Mouse (Mus musculus) left cerebral cortex, adult 8-10 months (tissue): Measurements from ENCODE around the gene Kctd11. TPM values are rescaled to one million over a fixed set of nuclear protein-coding genes. Genes with fewer than 3 reads are reported as not detected.
"Not testable (repeated sequence)": the region's sequence is repeated elsewhere in the genome, so short reads cannot be mapped to it uniquely, and the experiment has no call there.

Experiments used
- DNase-seq, 2 experiments: peaks; one replicate each; pipeline ENCODE4 v3.0.0; 2022; ENCODE audit warnings: low spot score in 2 of 2
- total RNA-seq, 4 experiments: library from RNA; stranded (reverse); gene quantifications; 2 replicates each; pipeline ENCODE4 v1.2.4; 2022

Kctd11 gene
- total RNA-seq, 4 experiments from 2014 or later: 1.0 to 2.0 (median 1.2) TPM

DNA sequence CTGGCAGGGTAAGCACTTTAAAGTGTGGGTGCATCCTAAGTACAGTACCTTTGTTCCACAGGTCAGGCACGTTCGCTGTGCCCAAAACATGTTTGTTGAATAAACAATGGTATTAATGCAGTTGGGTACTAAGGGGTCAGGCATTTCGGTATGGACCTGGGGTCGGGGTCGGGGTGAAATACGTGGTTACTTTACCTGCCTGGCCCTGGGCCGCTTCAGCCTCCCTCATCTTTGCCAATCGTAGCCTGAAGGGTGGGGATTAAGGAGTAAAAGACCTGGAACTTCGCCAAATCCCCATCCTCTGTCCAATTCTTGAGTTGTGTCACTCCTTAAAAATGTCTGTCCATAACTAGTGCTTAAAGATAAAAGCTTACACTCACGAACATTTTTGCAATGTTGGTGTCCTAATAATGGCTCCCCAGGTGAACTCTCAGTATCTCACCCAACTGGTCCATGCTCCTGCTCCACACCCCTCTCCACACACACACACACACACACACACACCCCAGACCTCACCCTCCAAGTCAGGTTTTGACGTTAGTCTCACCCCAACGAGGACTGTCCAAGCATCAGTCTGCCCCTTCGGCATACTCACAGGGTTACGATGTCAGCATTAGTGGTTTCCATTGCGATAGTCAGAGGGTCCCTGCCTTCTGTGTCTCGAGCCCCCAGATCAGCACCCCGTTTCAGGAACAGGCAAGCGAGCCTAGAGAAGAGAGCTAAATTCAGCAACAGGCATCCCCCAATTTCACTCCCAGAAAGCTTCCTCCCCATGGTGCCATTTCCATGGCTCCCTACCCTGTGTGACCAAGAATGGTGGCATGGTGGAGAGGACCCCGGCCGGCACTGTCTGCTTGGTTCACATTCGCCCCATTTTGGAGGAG, 823 bp upstream of the Kctd11 start:
- DNase-seq: no peak

DNA sequence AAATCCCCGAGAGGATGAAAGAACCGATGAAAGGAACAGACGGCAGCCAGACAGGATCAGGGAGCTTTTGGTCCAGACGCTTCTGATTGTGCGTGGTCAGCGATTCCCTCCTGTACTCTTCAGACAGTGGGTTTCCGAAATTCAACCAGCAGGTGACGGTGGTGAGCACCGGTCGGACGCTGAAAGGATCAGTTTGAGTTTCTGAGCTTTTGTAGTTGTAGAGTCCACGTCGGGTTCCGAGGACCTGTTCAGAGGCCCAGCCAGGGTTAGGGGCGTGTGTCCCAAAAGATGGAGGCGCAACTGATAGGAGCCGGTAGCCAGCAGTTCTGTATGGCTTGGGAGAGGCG, 727 bp downstream of the Kctd11 start:
- DNase-seq: no peak

DNA sequence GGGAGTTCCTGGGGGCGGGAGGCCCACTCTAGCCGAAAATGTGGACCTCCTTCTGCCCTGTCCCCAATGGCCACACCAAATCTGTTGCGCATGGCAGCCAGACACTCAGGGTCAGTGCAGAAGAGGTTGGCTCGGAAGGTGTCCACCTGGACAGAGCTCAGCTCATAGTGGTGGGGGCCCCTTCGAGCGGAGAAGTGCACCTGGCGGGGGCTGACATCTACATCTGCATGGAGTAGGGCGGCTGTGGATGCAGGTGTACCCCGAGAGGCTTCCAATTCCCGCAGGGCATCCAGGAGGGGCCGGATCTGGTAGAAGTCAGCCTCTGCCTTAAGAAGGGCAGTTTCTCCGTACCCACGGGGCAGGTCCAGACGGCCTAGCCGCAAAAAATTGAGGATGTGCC, 1.5 kb downstream of the Kctd11 start:
- DNase-seq: no peak

DNA sequence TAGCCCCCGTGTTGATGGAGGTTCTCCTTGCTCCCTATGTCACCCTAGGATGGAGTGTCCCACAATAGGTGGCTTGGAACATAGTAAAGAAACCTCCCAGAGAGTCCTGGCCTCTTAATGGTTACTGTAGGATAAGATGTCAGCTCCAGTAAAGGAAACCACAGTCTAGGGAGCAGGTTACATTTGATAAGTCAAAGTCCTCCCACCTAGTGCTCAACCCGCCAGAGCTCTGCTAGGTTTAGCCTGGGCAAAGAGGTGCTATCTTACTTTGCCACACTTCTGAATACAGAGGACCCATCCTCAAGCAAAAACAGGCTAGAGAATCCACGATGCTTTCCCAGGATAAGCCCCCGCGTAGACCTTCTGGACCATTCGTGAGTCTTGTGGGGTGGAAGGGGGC, 2.3 kb downstream of the Kctd11 start:
- no peak for DNase-seq

DNA sequence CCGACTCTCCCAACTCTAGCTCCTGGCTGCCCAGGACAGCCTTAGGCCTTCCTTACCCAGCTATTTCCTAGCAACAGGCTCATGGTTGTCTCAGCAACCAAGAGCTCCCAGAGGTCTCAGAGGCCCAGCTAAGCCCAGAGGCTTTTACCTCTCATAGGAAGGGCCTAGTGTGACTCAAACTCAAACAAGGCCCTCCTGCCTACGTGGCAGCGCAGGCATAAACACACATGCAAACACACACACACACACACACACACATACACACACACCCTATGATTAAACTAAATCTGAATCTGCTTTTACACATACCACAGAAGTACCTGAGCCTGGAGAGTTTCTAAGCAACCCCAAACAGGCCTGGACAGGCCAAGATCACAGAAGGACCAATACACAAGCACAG, 2.8 kb downstream of the Kctd11 start:
- no peak for DNase-seq

DNA sequence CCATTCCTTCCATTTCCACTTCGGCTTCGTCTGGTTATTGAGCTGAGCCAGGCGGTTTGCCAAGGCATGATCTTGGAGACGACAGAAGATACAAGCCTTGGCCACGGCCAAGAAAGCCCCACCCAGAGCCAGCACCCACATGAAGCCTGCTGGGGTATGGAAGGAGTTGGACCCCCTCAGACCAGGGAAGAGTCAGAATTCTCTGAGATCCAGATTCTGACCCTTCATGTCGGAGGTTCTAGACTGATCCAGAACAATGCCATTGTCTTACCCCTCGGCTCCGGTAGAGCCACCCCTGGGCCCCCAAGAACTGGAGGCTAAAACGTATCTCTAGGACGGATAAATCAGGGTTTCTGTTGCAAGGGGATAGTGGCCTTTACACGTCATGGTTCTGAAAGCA, 3.3 kb downstream of the Kctd11 start, which contains the start of gene Tmem95:
Gene Tmem95 (minus strand): TSS at position 141 of the 400 bp plus-strand sequence.
- DNase-seq: no peak

DNA sequence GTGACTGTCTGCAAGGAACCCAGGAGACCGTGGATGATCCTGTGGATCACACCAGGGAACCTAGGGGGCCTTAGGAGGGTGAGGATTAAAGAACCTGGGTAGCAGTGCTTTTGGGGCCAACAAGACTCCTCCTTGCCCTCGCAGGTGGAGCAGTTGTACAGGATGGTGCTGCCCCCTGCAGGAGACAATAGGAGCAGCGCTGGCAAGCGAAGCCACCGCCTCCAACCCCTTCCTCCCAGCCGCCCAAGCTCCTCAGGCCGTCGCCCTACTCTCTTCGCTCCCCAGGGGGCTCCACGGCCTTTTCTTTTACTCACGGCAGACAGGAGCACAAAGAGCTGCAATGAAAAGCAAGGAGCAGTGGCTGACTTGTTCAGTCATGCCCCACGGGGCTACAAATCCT, 4.3 kb downstream of the Kctd11 start:
- DNase-seq: peak; percentile 43 to 53

DNA sequence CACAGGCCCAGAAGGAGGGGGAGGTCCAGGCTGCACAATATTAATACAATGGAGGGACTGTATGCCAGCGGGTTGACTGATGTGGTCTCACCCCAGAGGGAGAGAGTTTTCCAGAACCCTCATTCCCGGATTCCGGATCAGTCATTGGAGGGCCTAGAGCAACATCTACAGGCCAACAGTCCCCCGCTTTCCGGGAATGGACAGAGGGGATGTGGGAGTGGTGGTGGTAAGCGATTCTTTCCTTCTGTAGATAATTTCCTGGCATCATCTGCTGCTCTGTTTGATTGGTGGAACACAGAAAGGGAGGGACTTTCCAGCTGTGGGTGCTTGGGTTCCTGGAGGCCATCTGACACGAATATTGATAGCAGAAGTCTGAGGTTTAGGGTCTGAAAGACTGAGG, 5.0 kb downstream of the Kctd11 start:
- no peak for DNase-seq

DNA sequence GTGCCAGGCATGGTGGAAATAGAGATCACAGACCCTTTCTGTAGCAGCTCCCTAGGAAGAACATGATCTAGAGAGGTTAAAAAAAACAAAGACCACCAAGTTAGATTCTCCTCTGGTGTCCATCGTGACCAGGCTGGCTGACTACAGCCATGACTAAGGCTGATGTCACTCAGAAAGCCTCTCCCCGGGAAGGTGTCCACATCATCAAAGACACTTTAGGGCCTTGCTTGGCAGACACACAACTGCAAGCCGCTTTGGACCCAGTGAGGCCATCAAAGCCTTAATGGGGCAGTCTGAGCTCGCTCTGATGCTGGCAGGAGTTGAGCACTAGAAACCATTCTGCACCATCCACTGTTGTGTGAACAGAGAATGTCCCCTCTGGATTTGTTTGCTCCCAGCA, 8.8 kb downstream of the Kctd11 start:
- DNase-seq: no peak

DNA sequence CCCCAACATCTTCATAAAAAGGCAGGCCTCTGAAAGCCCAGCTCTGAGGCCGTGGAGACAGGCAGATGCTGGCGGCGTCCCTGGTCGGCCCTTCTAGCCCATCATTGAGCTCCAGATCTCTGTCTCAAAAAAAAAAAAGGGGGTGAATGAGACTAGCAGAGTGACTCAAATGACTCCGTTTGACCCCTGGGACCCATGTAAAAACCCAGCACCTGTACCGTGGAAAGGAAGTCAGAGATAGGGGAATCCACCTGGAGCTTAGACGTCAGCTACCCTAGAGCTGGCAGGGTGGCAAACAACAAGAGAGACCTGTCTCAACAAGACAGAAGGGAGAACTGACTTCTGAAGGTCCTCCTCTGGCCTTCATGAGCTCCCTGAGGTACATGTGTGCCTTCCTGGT, 9.4 kb downstream of the Kctd11 start:
- no peak for DNase-seq

DNA sequence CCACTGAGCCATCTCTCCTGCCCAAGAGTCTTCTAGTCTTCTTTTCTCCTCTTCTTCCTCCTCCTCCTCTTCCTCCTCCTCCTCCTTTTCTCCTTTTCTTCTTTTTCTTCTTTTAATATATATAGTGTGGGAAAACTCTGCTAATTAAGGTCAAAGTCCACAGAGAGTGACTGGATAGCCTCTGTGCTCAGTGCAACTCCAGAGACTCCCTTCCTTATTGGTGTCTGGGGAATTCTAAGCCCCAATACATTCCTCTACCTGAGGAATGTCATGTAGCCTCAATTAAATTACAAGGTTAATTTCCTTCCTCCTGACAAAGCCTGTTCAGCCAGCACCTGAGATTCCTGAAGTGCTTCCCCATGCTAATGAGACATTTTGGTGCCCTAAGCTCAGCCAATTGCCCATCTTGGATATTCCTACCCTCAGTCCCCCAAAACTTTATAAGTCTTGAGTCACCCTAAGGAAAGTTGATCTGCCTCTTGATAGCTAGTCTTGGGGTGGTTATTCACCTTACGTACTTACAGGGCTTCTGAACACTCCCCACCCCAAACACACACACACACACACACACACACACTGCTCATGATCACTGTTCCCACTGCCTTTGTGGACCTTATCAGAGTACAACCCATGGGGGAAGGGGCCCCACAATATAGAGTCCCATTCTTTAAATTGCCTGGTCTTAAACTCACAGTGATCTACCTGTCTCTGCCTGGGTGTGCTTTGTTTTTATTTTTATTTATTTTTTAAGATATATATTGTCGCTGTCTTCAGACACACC, 10.7 kb downstream of the Kctd11 start:
- no peak for DNase-seq

DNA sequence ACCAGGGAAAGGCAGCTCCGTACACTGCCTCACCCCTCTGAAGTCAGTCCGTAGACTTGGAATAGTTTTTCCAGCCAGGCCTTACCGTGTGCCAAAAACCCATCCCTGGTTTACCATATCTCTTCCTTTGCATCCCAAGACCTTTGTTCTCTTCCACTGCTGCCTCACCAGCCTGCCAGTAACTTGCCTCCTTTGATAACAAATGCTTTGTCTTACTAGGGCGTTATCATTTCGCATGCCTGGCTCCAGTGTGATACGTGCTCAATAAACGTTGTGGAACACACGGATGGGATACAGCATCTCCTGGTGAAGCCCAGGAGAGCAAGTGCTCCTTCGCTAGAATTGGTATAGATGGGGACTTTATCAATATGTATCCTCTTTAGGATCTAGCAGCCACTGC, 13.9 kb downstream of the Kctd11 start:
- DNase-seq: no peak

DNA sequence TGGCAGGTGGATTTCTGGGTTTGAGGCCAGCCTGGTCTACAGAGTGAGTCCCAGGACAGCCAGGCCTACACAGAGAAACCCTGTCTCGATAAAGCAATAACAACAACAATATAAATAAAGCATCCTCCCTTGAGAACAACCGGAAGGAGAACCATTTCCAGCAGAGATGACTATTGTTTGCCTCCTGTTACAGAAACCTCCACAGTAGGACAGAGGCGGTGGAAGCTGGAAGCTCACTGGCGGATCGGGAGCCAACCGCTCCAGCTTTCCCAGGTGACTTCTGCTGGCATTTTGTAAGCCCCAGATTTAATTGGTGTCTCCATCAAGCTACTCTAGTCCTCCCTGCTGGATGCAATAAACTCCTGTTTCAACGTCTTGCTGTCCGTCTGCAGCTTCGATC, 15.6 kb downstream of the Kctd11 start:
- DNase-seq: no peak

DNA sequence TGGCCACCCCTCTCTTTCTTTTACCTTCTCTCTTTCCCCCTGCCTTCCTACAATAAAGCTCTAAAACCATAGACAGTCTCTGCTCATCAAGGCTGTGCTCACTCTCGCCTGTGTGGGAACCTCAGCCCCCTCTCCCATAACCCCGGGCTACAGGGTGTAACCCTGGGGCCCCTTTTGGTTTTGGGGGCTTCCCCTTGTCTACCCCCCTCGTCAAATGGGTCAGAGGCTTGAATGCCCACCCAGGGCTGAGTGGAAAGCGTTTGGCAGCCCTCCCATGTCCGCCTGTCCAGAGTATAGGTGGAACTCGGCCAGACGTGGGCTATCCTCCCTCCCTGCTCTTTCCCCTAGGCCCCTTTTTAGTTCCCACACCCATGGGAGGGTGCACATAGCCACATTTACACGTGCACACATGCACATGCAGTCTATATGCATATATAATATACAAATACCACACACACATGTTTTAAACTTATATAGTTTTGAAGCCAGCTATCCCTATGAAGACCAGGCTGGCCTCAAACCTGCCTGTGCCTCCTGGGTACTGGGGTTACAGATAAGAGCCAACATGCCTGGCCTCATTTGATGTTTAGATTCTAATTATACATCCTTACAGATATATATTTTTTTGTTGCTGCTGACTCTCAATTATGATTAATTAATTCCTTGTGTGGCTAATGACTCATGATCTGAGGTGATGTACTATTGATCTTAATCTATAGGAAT, 16.9 kb downstream of the Kctd11 start:
- no peak for DNase-seq

DNA sequence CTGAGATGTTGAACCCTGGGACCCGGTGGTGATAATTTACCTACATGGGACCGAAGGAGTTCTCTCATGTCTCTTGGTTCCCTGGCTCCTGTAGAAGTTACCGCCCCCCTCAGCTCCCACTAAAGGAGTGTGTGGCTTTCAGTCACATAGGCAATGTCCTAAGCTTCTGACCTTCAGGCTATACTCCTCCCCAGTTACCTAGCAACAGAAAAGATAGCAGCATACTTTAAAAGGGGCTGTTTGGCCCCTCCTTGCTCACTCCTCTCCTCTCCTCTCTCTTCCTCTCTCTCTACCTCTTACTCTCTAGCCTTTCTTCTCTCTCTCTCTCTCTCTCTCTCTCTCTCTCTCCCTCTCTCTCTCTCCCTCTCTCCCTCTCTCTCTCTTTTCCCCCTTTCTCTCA, 17.5 kb downstream of the Kctd11 start:
- DNase-seq: not testable (repeated sequence)

DNA sequence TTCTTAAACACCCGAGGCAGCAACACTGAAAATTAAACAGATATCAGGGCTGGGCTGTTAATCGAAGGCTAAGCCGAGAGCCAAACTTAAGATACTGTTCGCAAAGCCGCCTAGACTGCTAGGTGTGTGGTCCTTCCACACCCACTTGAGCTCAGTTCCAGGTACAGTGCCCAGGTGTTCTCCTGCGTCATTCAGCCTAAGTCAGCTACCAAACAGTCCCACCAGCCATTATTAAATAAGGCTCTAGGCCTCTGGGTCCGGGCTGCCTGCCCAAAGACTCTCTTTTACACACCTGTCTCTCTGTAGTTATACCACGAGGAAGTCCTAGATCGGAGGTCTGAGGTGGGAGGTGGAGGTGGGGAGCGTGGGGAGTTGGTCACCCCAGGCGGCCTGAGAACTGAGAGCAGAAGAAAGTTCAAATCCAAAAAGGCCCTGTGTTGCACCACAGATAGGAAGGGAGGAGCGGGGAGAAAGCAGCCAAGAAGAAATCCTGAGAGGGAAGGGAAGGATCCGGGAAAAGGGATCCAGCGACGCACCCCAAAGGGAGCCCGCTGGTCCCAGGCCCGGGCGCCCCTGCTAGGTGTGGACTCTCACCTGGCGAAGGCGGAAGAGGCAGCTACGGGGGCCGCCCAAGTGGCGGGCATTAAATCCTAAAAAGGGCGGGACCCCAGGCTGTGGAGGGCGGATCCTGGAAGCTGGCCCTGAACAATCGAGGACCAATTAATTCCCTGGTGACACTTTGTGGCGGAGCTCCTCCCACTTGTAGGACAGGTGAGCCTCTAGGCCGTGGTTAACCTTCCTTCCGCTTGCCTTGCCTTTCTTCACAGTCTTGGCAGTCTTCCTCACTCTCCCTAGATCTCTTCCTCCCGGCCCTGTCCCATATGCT, 22.9 kb downstream of the Kctd11 start, which contains the start of gene Tnk1:
Gene Tnk1 (minus strand): TSS at position 618 of the 886 bp plus-strand sequence.
- DNase-seq: no peak

DNA sequence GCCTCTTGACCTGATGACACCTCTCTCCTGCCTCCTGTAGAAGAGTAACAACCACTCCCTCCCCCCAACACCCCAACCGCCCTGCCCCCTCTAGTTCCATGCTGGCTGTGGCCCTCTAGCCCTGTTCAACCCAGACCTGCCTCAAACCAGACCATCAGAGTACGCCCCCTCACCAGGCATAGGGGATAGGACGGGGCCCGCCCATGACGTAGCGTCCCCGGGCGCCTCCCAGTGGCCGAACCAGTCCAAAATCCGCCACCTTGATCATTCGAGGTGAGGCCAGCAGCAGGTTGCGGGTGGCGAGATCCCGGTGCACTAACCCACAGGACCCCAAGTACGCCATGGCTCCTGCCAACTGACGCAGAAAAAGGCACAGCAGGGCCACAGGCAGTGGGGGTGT, 25.9 kb downstream of the Kctd11 start:
- DNase-seq: no peak

DNA sequence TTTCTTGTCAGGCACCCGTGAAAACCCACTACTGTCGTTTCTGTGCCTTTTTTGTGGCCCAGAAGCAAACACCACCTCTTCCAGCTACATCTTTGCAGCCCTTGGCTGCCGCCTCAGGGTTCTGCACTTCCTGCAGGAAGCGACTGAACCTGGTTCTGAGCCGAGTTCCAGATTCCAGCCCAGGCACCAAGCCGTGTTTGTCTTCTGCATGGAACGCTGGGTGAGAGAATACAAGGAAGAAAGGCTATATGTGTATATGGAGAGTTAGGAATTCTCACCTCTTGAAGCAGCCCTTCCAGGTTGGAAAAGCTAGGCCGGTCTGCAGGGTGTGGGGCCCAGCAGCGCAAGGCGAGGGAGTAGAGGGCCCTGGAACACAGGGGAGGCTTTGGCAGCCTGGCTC, 26.5 kb downstream of the Kctd11 start:
- DNase-seq: no peak

DNA sequence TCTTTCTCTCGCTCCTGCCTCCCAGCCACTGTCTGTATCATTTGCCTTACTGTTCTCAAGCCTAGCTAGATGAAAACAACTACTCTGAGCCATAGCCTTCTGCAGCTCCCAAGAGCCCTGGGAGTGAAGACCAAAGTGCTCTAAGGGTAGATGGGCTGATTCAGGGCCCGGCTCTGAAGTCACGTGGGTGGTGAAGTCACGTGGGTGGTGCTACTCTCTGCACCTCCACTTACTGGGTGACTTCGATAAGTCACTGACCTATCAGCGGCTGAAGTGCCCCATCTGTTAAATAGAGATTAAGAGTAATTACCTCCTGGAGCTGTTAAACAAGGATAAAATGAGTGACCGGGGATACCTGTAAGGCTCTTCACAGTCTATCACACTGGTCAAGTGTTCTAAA, 27.2 kb downstream of the Kctd11 start:
- DNase-seq: no peak

DNA sequence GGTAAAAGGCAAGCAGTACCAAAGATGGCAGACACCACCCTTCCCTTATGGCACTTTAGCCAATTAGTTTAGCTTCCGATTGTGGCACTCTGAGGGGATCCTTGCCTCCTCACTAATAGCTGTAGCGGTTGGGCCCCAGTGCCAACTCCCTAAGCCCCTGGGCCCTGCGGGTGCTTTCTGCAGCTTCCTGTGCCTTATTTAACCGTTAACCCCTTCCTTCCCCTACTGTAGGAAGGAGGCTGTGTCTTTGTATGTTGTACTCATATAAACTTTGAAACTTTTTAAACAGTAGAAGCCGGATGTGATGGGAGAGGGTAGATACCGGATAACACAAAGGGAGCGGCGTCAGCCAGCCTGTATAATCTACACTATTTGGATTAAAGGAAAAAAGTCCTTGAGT, 30.5 kb downstream of the Kctd11 start:
- DNase-seq: no peak

DNA sequence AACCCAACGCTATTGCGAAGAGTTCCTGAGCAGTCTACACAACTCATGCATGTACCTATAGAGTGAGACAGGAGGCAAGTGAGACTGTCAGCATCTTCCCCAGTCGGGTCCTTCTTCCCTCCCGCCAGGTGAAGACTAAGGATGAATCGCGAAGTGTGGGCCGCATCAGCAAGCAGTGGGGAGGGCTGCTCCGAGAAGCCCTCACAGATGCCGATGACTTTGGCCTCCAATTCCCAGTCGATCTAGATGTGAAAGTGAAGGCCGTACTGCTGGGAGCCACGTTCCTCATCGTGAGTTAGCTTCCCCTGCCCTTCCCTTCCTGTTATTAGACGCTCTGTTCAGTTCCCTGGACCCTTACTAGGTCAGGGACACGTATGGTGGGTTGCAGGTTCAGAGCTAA, 31.3 kb downstream of the Kctd11 start:
- no peak for DNase-seq
